Mouse (Mus musculus) intestine, embryonic 14.5 days (tissue): ENCODE measurements around the gene Cemip. TPM values are rescaled to one million over a fixed set of nuclear protein-coding genes. Genes with fewer than 3 reads are reported as not detected.

Experiments
- ATAC-seq: fragments of 200-750 bp; cut with Nextera tagmentation; replicated peaks from 2 replicates; pipeline ENCODE4 v1.8.0; 2017; ENCODE audit warnings: low read depth, moderate number of reproducible peaks, moderate TSS enrichment, moderate library complexity; ENCODE audit not compliant: low FRiP score, low TSS enrichment
- DNase-seq: peaks from one replicate; pipeline ENCODE4 v3.0.0-alpha.2; 2018; ENCODE audit warnings: low spot score
- H3K27ac ChIP-seq: fragments of 300-500 bp; sonication (generic); 2 replicates; pipeline ENCODE4 v1.5.1; 2014; ENCODE audit warnings: low read depth, mild to moderate bottlenecking, control low read depth
- H3K27me3 ChIP-seq: fragments of 300-500 bp; sonication (generic); replicated peaks from 2 replicates; pipeline ENCODE4 v1.6.1; 2014; ENCODE audit warnings: low read length, control low read depth; ENCODE audit not compliant: control insufficient read depth, insufficient read depth
- H3K36me3 ChIP-seq: fragments of 300-500 bp; sonication (generic); 2 replicates; pipeline ENCODE4 v1.6.1; 2014; ENCODE audit warnings: low read length, control low read depth; ENCODE audit not compliant: control insufficient read depth, insufficient read depth
- H3K4me1 ChIP-seq: fragments of 300-500 bp; sonication (generic); replicated peaks from 2 replicates; pipeline ENCODE4 v1.6.1; 2014; ENCODE audit warnings: low read length, control low read depth, mixed read lengths; ENCODE audit not compliant: control insufficient read depth, insufficient read depth
- H3K4me2 ChIP-seq: fragments of 300-500 bp; sonication (generic); 2 replicates; pipeline ENCODE4 v1.6.1; 2014; ENCODE audit warnings: low read length
- H3K4me3 ChIP-seq: fragments of 300-500 bp; sonication (generic); 2 replicates; pipeline ENCODE4 v1.5.1; 2014; ENCODE audit warnings: low read depth, low read length, control low read depth, mixed read lengths
- H3K9ac ChIP-seq: fragments of 300-500 bp; sonication (generic); 2 replicates; pipeline ENCODE4 v1.6.1; 2014; ENCODE audit warnings: mild to moderate bottlenecking, low read length
- H3K9me3 ChIP-seq: fragments of 300-500 bp; sonication (generic); 2 replicates; pipeline ENCODE4 v1.6.1; 2016; ENCODE audit warnings: low read length, control low read depth; ENCODE audit not compliant: control insufficient read depth
- WGBS: fragments of 180-500 bp; shearing (Covaris S2); extraction: QIAGEN DNeasy Blood & Tissue Kit; methylation state at CpG from one replicate; pipeline ENCODE4 v1.1.7; 2014; 5-methylcytosine and 5-hydroxymethylcytosine counted together
- polyA plus RNA-seq: library from polyadenylated mRNA; unstranded; fragments of >200 nt; fragmentation: Nextera tagmentation; extraction: Ambion mirVana; gene quantifications from 2 replicates; pipeline ENCODE4 v1.2.1, GENCODE M21; 2014

The Cemip gene
- polyA plus RNA-seq, 1 experiment from 2014 or later, result 0.49 TPM

DNA sequence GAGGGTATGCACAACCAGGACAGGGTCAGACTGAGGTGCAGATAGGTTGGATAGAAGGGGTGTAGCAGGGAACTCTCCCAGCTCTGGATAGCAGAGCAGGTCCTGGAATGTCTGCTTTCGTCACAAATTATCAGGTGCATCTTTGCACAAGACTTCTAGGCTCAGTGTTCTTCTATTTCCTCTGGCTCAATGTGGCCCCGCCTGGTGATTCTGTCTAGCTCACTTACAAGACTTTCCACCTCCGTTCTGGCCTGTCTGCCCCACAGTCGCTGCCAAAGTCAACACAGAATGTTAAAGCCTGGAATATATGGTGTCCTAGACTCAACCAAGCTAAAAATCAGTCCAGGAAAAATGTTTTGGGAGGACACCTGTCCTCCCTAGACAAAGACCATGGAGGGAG lies 57.9 kb downstream of the Cemip start:
- H3K9ac ChIP-seq, result no peak overlapping the region
- H3K4me3 ChIP-seq, result no peak overlapping the region
- no peak overlapping the region for H3K4me2 ChIP-seq
- no peak overlapping the region for H3K27ac ChIP-seq
- no peak for DNase-seq
- no peaks in the 10 kb centered on the region for H3K9me3 ChIP-seq
- no peaks in the 10 kb centered on the region for H3K27me3 ChIP-seq
- WGBS, result 69% methylated on average over 4 of the region's 4 CpGs
- no peaks in the 10 kb centered on the region for H3K4me1 ChIP-seq
- H3K36me3 ChIP-seq, result no peaks in the 10 kb centered on the region
- no peak for ATAC-seq

DNA sequence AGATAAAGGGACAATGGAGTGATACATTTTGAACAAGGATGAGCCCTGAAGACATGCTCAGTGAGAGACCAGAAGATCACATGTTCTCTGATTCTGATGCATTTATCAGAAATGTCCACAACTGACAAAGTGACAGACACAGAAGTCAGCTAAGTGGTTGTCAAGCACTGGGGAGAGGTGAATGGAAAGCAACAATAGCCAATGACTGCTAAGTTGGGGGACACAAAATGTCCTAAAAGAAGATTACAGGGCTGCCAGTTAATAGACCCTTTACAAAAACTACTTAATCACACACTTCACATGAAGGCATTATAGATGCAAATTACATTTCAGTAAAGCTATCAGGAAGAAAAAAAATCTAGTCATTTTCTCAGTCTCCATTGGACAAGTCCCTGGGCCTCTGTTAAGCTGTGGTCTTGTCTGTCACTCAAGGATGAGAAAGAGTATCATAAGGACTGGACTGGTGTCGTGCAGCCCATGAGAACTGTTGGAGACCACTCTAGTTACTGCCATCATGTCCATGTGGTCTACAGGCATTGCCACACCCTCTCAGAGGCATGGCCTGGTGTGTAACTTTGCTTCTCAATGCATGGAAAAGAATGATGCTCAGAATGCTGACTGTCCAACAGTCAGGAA lies 59.2 kb downstream of the Cemip start:
- DNase-seq (no peak), ATAC-seq (no peak)
- Histone ChIP-seq H3K9me3 (no peaks in the 10 kb centered on the region), H3K9ac (no peak overlapping the region), H3K36me3 (no peaks in the 10 kb centered on the region), H3K4me3 (no peak overlapping the region), H3K27ac (no peak overlapping the region), H3K4me2 (no peak overlapping the region), H3K27me3 (no peaks in the 10 kb centered on the region), H3K4me1 (no peaks in the 10 kb centered on the region)
- 81% methylated on average over 1 of the region's 1 CpGs for WGBS

- H3K9me3 ChIP-seq, result no peaks in the 10 kb centered on the region
- 76% methylated on average over 4 of the region's 4 CpGs for WGBS
- H3K4me2 ChIP-seq, result no peak overlapping the region
- no peak overlapping the region for H3K27ac ChIP-seq
- no peak overlapping the region for H3K4me3 ChIP-seq
- H3K27me3 ChIP-seq, result no peaks in the 10 kb centered on the region
- DNase-seq (no peak), ATAC-seq (no peak)
- H3K4me1 ChIP-seq, result no peaks in the 10 kb centered on the region
- no peak overlapping the region for H3K9ac ChIP-seq
- no peaks in the 10 kb centered on the region for H3K36me3 ChIP-seq
Observed at GRCm38 (mm10) chr7:84026090-84026489, 60.2 kb downstream of the Cemip start.

GRCm38 (mm10) chr7:84023466-84023865 lies 62.8 kb downstream of the Cemip start:
- 75% methylated on average over 6 of the region's 6 CpGs for WGBS
- Histone ChIP-seq H3K4me1 (no peaks in the 10 kb centered on the region), H3K9me3 (no peaks in the 10 kb centered on the region), H3K4me2 (no peak overlapping the region), H3K27ac (no peak overlapping the region), H3K36me3 (no peaks in the 10 kb centered on the region), H3K9ac (no peak overlapping the region), H3K27me3 (no peaks in the 10 kb centered on the region), H3K4me3 (no peak overlapping the region)
- no peak for ATAC-seq
- DNase-seq, result no peak

- Histone ChIP-seq H3K9ac (no peak overlapping the region), H3K36me3 (no peaks in the 10 kb centered on the region), H3K27me3 (no peaks in the 10 kb centered on the region), H3K4me3 (no peak overlapping the region), H3K4me2 (no peak overlapping the region), H3K4me1 (no peaks in the 10 kb centered on the region), H3K9me3 (no peaks in the 10 kb centered on the region), H3K27ac (no peak overlapping the region)
- ATAC-seq, result peak; percentile 28; the same call in 1 of the 2 replicates
- 68% methylated on average over 3 of the region's 3 CpGs for WGBS
- DNase-seq, result no peak
Observed at GRCm38 (mm10) chr7:84022462-84022861, 63.8 kb downstream of the Cemip start.

DNA sequence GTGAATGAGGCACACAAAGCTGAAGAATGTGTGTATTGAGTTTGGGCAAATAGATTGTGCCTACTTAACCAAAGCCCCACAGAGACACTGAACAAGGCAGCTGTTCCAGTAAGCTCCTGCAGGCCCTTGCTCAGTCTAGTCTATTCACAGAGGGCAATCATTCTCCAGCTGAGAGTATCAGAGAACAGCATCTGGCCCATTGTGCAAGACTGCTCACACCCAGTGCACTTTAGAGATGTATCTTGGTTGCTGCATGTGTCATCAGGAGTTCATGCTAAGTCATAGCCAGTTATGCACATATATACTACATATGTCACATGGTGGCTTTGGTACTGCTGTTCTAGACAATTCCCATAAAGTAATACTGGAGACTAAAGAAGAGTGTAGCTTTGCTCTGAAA lies 66.9 kb downstream of the Cemip start:
- H3K4me1 ChIP-seq, result no peaks in the 10 kb centered on the region
- no peak overlapping the region for H3K4me3 ChIP-seq
- no peak for ATAC-seq
- H3K9ac ChIP-seq, result no peak overlapping the region
- H3K27me3 ChIP-seq, result no peaks in the 10 kb centered on the region
- H3K9me3 ChIP-seq, result no peaks in the 10 kb centered on the region
- no peaks in the 10 kb centered on the region for H3K36me3 ChIP-seq
- no peak overlapping the region for H3K27ac ChIP-seq
- no peak overlapping the region for H3K4me2 ChIP-seq
- no peak for DNase-seq

DNA sequence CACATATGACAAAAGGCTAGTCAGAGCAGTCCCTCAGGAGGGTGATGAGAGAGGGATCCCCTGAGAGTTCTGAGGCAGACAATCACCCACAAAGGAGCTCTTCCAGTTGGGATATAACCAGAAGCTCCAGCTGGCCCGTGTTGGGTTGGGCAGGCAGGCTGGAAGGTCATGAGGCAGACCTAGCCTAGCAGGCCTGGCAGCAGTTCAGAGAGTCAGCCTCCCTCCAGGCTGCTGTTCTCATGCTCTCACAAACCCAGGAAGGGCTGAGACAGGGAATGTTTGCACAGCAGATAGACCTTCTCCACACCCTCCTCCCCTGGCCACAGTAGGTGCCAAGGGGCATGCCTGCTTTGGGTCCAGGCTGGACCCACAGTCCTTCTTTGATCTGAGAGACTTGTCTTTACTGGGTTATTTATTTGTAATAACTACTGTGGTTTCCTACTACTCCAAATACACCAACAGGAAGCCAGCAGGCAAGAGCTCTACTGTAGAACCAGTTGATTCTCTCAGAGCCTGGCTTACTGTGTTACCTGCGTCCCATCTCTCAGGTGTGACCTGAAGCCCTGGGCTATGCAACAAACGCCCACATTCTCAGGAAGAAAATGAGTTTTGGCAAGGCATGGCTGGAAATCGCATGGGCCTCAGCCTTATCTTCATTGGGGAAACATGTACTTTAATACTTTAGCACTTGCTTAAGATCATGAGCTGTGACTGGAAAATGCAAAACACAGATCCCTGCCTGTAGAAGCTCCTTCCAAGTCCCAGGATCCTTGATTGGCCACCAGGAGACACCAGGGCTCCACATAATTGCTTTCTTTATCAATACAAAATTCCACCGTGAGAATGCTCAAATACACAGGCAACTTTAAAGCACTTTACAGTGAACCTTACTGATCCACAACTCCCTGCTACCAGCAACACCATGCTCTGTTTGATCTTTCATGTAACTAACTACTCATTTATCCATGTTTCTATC lies 67.7 kb downstream of the Cemip start:
- Histone ChIP-seq H3K36me3 (no peaks in the 10 kb centered on the region), H3K9ac (no peak overlapping the region), H3K9me3 (no peaks in the 10 kb centered on the region), H3K4me2 (no peak overlapping the region), H3K4me3 (no peak overlapping the region), H3K27ac (no peak overlapping the region), H3K27me3 (no peaks in the 10 kb centered on the region), H3K4me1 (no peaks in the 10 kb centered on the region)
- WGBS, result 62% methylated on average over 5 of the region's 5 CpGs
- DNase-seq (peak; percentile 55), ATAC-seq (no peak)

DNA sequence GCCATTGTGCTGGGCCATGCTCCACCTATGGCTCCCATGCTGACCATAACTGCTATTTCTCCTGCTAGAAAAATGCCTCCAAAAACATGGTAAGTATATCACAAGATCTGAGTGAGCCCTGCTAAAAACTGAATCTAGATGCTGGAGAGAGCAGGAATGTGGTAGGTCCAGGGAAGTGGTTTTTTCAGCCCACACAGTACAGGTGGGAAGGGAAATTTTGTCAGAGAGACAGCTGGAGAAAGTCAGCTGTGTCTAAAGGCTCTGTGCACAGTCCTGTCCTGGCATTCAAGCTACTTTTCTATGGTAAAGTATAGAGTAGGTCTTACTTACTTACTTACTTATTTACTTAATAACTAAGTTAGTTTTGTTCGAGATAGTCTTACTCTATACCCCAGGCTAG lies 71.3 kb downstream of the Cemip start:
- no peaks in the 10 kb centered on the region for H3K27me3 ChIP-seq
- no peaks in the 10 kb centered on the region for H3K36me3 ChIP-seq
- H3K27ac ChIP-seq, result no peak overlapping the region
- H3K9me3 ChIP-seq, result no peaks in the 10 kb centered on the region
- no peaks in the 10 kb centered on the region for H3K4me1 ChIP-seq
- no peak for DNase-seq
- no peak overlapping the region for H3K9ac ChIP-seq
- H3K4me3 ChIP-seq, result no peak overlapping the region
- no peak for ATAC-seq
- H3K4me2 ChIP-seq, result no peak overlapping the region
- WGBS, result 73% methylated on average over 1 of the region's 1 CpGs
